Mouse (Mus musculus): Measurements from ENCODE around the gene Nufip1.

- TF ChIP-seq POLR2A (IDR thresholded peaks at IDR 0.05; ENCODE audit: borderline replicate concordance, extremely low read depth, low read depth, low read length) = no peak
- no peak for TF ChIP-seq CTCF (IDR thresholded peaks at IDR 0.05; ENCODE audit: insufficient read depth, low read length)
Observed at GRCm38 (mm10) chr14:76186299-76186698, 75.6 kb downstream of the Nufip1 start.
